Comparison of ENCODE assay signal across 8 mouse cellular contexts in the genomic region with DNA sequence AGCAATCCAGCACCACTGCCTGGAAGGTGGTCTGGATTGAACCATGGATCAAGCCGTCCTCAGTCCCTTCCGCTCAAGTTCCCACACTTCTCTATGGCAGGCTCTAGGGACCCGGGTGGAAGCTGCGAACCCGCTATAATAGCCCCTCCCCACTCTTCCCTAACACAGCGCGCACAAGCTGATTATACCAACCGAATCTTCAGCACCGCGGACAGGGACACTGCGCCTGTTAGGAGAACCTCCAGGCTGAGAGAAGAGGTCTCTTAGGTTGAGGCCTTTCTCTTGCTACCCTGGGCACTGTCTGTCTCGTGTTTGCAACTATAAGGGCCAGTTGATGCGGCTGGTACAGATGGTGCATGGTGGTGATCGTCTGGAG. TPM values are rescaled to one million over a fixed set of nuclear protein-coding genes. Genes with fewer than 3 reads are reported as not detected.
DNase-seq lines count a peak whose midpoint lies in the region; ATAC-seq and TF ChIP-seq lines count a peak whose summit lies in the region.

No protein-coding gene starts in this region.

- 3% methylated on average over 14 of the region's 14 CpGs for WGBS in spleen, adult 2 months
- 1% methylated on average over 14 of the region's 14 CpGs for WGBS in stomach, postnatal 0 days

- H3K36me3 ChIP-seq in spleen, adult 2 months (ENCODE audit: control insufficient read depth, insufficient read depth, low read length) = no peaks in the 10 kb centered on the region
- no peaks in the 10 kb centered on the region for H3K36me3 ChIP-seq in stomach, postnatal 0 days (ENCODE audit: control insufficient read depth, insufficient read depth, low read length)

- TF ChIP-seq CTCF in spleen, adult 2 months (IDR thresholded peaks at IDR 0.05; ENCODE audit: extremely low read depth, insufficient read depth, insufficient read length, insufficient replicate concordance) = no peak
- TF ChIP-seq CTCF in stomach, postnatal 0 days (IDR thresholded peaks at IDR 0.05; ENCODE audit: low read depth) = no peak

- no peak for TF ChIP-seq POLR2A in spleen, adult 2 months (IDR thresholded peaks at IDR 0.05; ENCODE audit: low read depth, low read length)

- peaks cover 24% of the 10 kb centered on the region for H3K27me3 ChIP-seq in spleen, adult 2 months (ENCODE audit: control insufficient read depth, insufficient read depth, low read length)
- peaks cover 21% of the 10 kb centered on the region for H3K27me3 ChIP-seq in stomach, postnatal 0 days (ENCODE audit: control insufficient read depth, insufficient read depth, low read length)

- H3K27ac ChIP-seq in spleen, adult 2 months (ENCODE audit: insufficient read depth, low read length) = no peak overlapping the region
- H3K27ac ChIP-seq in stomach, postnatal 0 days (replicated peaks) = no peak overlapping the region

- no peak overlapping the region for H3K4me2 ChIP-seq in stomach, postnatal 0 days (replicated peaks; ENCODE audit: low read depth)

- H3K9me3 ChIP-seq in stomach, postnatal 0 days (ENCODE audit: control insufficient read depth, low read length) = no peaks in the 10 kb centered on the region

- no peaks in the 10 kb centered on the region for H3K4me1 ChIP-seq in spleen, adult 2 months (ENCODE audit: control insufficient read depth, insufficient read depth, insufficient read length)
- H3K4me1 ChIP-seq in stomach, postnatal 0 days (replicated peaks; ENCODE audit: control insufficient read depth, insufficient read depth) = no peaks in the 10 kb centered on the region

- TF ChIP-seq EP300 in stomach, postnatal 0 days (optimal IDR thresholded peaks at IDR 0.05) = no peak

- peak; percentile 86 for ATAC-seq in megakaryocyte progenitor cell, adult 5-6 weeks (replicated peaks; ENCODE audit: poor library complexity)
- peak; percentile 46; the same call in 1 of the 2 replicates for ATAC-seq in stomach, postnatal 0 days (ENCODE audit: low FRiP score, low TSS enrichment)

- H3K9ac ChIP-seq in stomach, postnatal 0 days (ENCODE audit: low read length) = no peak overlapping the region

- H3K4me3 ChIP-seq in spleen, adult 2 months (ENCODE audit: extremely low read depth, insufficient read depth, insufficient read length) = no peak overlapping the region
- no peak overlapping the region for H3K4me3 ChIP-seq in stomach, postnatal 0 days (ENCODE audit: low read depth, low read length)

- peak; percentile 11 for DNase-seq in spleen, adult 2 months (ENCODE audit: low read depth in 1 of 2, low spot score in 2 of 2)
- DNase-seq in spleen, postnatal 14 days (ENCODE audit: low spot score in 2 of 2) = no peak
- DNase-seq in c-Kit-positive CD71-positive TER-119-negative erythroid progenitor cells, embryonic 14.5 days (ENCODE audit: low read depth) = peak; percentile 31
- DNase-seq in gastrocnemius, postnatal 25 days = peak; percentile 26
- peak; percentile 35 for DNase-seq in kidney, adult 9 months
- peak; percentile 79 for DNase-seq in stomach, postnatal 0 days (ENCODE audit: low spot score)
- no peak for DNase-seq in spleen, adult 12 weeks (ENCODE audit: low spot score)

RNA-seq across cellular contexts. Expression of a gene that starts 1.3 kb away (rescaled TPM):
- polyA plus RNA-seq in spleen, adult 2 months (2012; rRNA removed) = 0.25 and 0.41 TPM in 2 replicates
- total RNA-seq in gastrocnemius, postnatal 25 days (2021) = not detected
- total RNA-seq in megakaryocyte progenitor cell, adult 5-6 weeks (2015) = not detected in 2 replicates
- total RNA-seq in megakaryocyte progenitor cell, adult 5-6 weeks (2017) = 0.17 and 0.21 TPM in 2 replicates
- polyA plus RNA-seq in stomach, postnatal 0 days (2015; fragmentation: Nextera tagmentation; extraction: Ambion mirVana) = 0.58 and 0.64 TPM in 2 replicates

Comparison
In these comparisons a context has a peak if more than half of its experiments do, and no peak if none do; other contexts are left out.
1. DNase-seq: peak in spleen, adult 2 months (2 of 2), c-Kit-positive CD71-positive TER-119-negative erythroid progenitor cells, embryonic 14.5 days (single experiment), gastrocnemius, postnatal 25 days (single experiment), kidney, adult 9 months (single experiment) and stomach, postnatal 0 days (single experiment); none in spleen, postnatal 14 days (0 of 2) and spleen, adult 12 weeks (single experiment).